Mouse (Mus musculus): ENCODE data around the gene Ncam2.

- TF ChIP-seq CTCF (conservative IDR thresholded peaks at IDR 0.05; ENCODE audit: insufficient read depth, insufficient read length, low read depth, low read length) = no peak
- no peak for TF ChIP-seq POLR2A (IDR thresholded peaks at IDR 0.05; ENCODE audit: low read depth, low read length)
These were observed 451.1 kb downstream of the Ncam2 start for GRCm38 (mm10) chr16:81651550-81651949.
